Mouse (Mus musculus) hindbrain, embryonic 14.5 days (tissue): ENCODE measurements around the gene Srpk3. TPM values are rescaled to one million over a fixed set of nuclear protein-coding genes. Genes with fewer than 3 reads are reported as not detected.
A peak's percentile ranks its signal among the peaks of the same experiment; 100 is the strongest.
"Not testable (repeated sequence)": the region's sequence is repeated elsewhere in the genome, so short reads cannot be mapped to it uniquely, and the experiment has no call there.

Source experiments
- ATAC-seq: fragments of 200-750 bp; cut with Nextera tagmentation; 2 replicates; pipeline ENCODE4 v1.8.0; 2017; ENCODE audit warnings: moderate number of reproducible peaks, mild to moderate bottlenecking, moderate TSS enrichment, moderate library complexity; ENCODE audit not compliant: low FRiP score
- DNase-seq: peaks from one replicate; pipeline ENCODE4 v3.0.0-alpha.2; 2015; ENCODE audit warnings: low spot score
- H3K27ac ChIP-seq: fragments of 300-500 bp; sonication (generic); 2 replicates; pipeline ENCODE4 v1.5.1; 2014; ENCODE audit warnings: mild to moderate bottlenecking, moderate library complexity
- H3K27me3 ChIP-seq: fragments of 300-500 bp; sonication (generic); 2 replicates; pipeline ENCODE4 v1.6.1; 2014; ENCODE audit warnings: mild to moderate bottlenecking, low read length, mixed read lengths; ENCODE audit not compliant: control insufficient read depth, insufficient read depth
- H3K36me3 ChIP-seq: fragments of 300-500 bp; sonication (generic); replicated peaks from 2 replicates; pipeline ENCODE4 v1.6.1; 2014; ENCODE audit not compliant: control insufficient read depth, insufficient read depth
- H3K4me1 ChIP-seq: fragments of 300-500 bp; sonication (generic); replicated peaks from 2 replicates; pipeline ENCODE4 v1.6.1; 2014; ENCODE audit warnings: antibody characterized with exemption, low read length, mixed read lengths; ENCODE audit not compliant: control insufficient read depth, insufficient read depth
- H3K4me2 ChIP-seq: fragments of 300-500 bp; sonication (generic); replicated peaks from 2 replicates; pipeline ENCODE4 v1.6.1; 2014; ENCODE audit warnings: mild to moderate bottlenecking, moderate library complexity
- H3K4me3 ChIP-seq: fragments of 300-500 bp; sonication (generic); replicated peaks from 2 replicates; pipeline ENCODE4 v1.5.1; 2014; ENCODE audit warnings: mild to moderate bottlenecking, low read length
- H3K9ac ChIP-seq: fragments of 300-500 bp; sonication (generic); 2 replicates; pipeline ENCODE4 v1.6.1; 2014
- H3K9me3 ChIP-seq: fragments of 300-500 bp; sonication (generic); 2 replicates; pipeline ENCODE4 v1.6.1; 2016; ENCODE audit warnings: low read length; ENCODE audit not compliant: control insufficient read depth
- WGBS: fragments of 180-500 bp; shearing (Covaris S2); extraction: QIAGEN DNeasy Blood & Tissue Kit; methylation state at CpG from one replicate; pipeline ENCODE4 v1.1.7; 2014; 5-methylcytosine and 5-hydroxymethylcytosine counted together
- polyA plus RNA-seq: library from polyadenylated mRNA; unstranded; fragments of >200 nt; fragmentation: Nextera tagmentation; extraction: Ambion mirVana; gene quantifications from 2 replicates; pipeline ENCODE4 v1.2.1, GENCODE M21; 2014

Srpk3 gene
- 0.60 and 1.8 TPM in 2 replicates for polyA plus RNA-seq

GRCm38 (mm10) chrX:73774168-73774760 lies at the start of gene Srpk3:
Gene Srpk3, plus strand, starts transcription at chrX:73774405.
- Histone ChIP-seq H3K9me3 (no peaks in the 10 kb centered on the region), H3K9ac (no peak within 1 kb of the TSS), H3K4me3 (no peak within 1 kb of the TSS), H3K36me3 (peaks cover 22% of the 10 kb centered on the region), H3K27me3 (no peaks in the 10 kb centered on the region), H3K27ac (no peak within 1 kb of the TSS), H3K4me1 (no peaks in the 10 kb centered on the region), H3K4me2 (no peak within 1 kb of the TSS)
- ATAC-seq = peak; percentile 26; the same call in 1 of the 2 replicates
- no peak for DNase-seq
- WGBS = 55% methylated on average over 9 of the region's 9 CpGs

- Histone ChIP-seq H3K9ac (no peak overlapping the region), H3K4me1 (no peaks in the 10 kb centered on the region), H3K4me3 (no peak overlapping the region), H3K27ac (no peak overlapping the region), H3K27me3 (no peaks in the 10 kb centered on the region), H3K36me3 (0 out of 2 replicates have a peak, but pooled peaks cover 5% of the 10 kb centered on the region), H3K4me2 (no peak overlapping the region), H3K9me3 (no peaks in the 10 kb centered on the region)
- ATAC-seq = no peak
- no peak for DNase-seq
- 72% methylated on average over 1 of the region's 1 CpGs for WGBS
These were observed 43.3 kb upstream of the Srpk3 start for GRCm38 (mm10) chrX:73730908-73731307.

GRCm38 (mm10) chrX:73738155-73738554 lies 36.0 kb upstream of the Srpk3 start:
- no peak for DNase-seq
- no peak for ATAC-seq
- Histone ChIP-seq H3K4me1 (no peaks in the 10 kb centered on the region), H3K27me3 (no peaks in the 10 kb centered on the region), H3K36me3 (no peaks in the 10 kb centered on the region), H3K4me3 (no peak overlapping the region), H3K9me3 (no peaks in the 10 kb centered on the region), H3K9ac (no peak overlapping the region), H3K27ac (no peak overlapping the region), H3K4me2 (no peak overlapping the region)
- 70% methylated on average over 1 of the region's 1 CpGs for WGBS

- Histone ChIP-seq H3K9ac (no peak overlapping the region), H3K4me3 (no peak overlapping the region), H3K27me3 (no peaks in the 10 kb centered on the region), H3K4me2 (no peak overlapping the region), H3K36me3 (no peaks in the 10 kb centered on the region), H3K9me3 (no peaks in the 10 kb centered on the region), H3K4me1 (no peaks in the 10 kb centered on the region), H3K27ac (no peak overlapping the region)
- ATAC-seq (no peak), DNase-seq (no peak)
- 66% methylated on average over 5 of the region's 5 CpGs for WGBS
These were observed 35.1 kb upstream of the Srpk3 start for GRCm38 (mm10) chrX:73739151-73739550.

- H3K9ac ChIP-seq, ATAC-seq, H3K27ac ChIP-seq, DNase-seq, H3K4me2 ChIP-seq, H3K4me3 ChIP-seq, H3K27me3 ChIP-seq, H3K9me3 ChIP-seq, H3K36me3 ChIP-seq, H3K4me1 ChIP-seq: not testable (repeated sequence)
- 97% methylated on average over 7 of the region's 7 CpGs for WGBS
These were observed 34.4 kb upstream of the Srpk3 start for GRCm38 (mm10) chrX:73739841-73740240.

GRCm38 (mm10) chrX:73744774-73745481 lies 29.3 kb upstream of the Srpk3 start:
- H3K36me3 ChIP-seq = no peaks in the 10 kb centered on the region
- no peak for ATAC-seq
- WGBS = 76% methylated on average over 1 of the region's 1 CpGs

GRCm38 (mm10) chrX:73748977-73749376 lies 25.2 kb upstream of the Srpk3 start:
- no peak overlapping the region for H3K4me2 ChIP-seq
- WGBS = 100% methylated on average over 1 of the region's 1 CpGs

More at GRCm38 (mm10) chrX:73744774-73745481, 29.3 kb upstream of the Srpk3 start:
- no peaks in the 10 kb centered on the region for H3K9me3 ChIP-seq
- no peak overlapping the region for H3K4me3 ChIP-seq
- H3K9ac ChIP-seq = no peak overlapping the region
- H3K27me3 ChIP-seq = no peaks in the 10 kb centered on the region
- H3K27ac ChIP-seq = no peak overlapping the region
- no peak overlapping the region for H3K4me2 ChIP-seq
- no peak for DNase-seq
- no peaks in the 10 kb centered on the region for H3K4me1 ChIP-seq

GRCm38 (mm10) chrX:73756334-73757140 lies 17.7 kb upstream of the Srpk3 start, which contains the start of gene Plxnb3:
Gene Plxnb3, plus strand, starts transcription at chrX:73757090.
- 57% methylated on average over 5 of the region's 5 CpGs for WGBS
- ATAC-seq (no peak), DNase-seq (no peak)
- H3K27me3 ChIP-seq = no peaks in the 10 kb centered on the region; the same call in 1 of the 2 replicates
- H3K27ac ChIP-seq = no peak within 1 kb of the TSS
- no peak within 1 kb of the TSS for H3K4me3 ChIP-seq
- H3K4me1 ChIP-seq = no peaks in the 10 kb centered on the region
- H3K36me3 ChIP-seq = no peaks in the 10 kb centered on the region
- no peak within 1 kb of the TSS for H3K4me2 ChIP-seq
- no peaks in the 10 kb centered on the region for H3K9me3 ChIP-seq
- no peak within 1 kb of the TSS for H3K9ac ChIP-seq

More at GRCm38 (mm10) chrX:73748977-73749376, 25.2 kb upstream of the Srpk3 start:
- no peaks in the 10 kb centered on the region for H3K36me3 ChIP-seq
- ATAC-seq = no peak
- H3K27ac ChIP-seq = no peak overlapping the region
- H3K27me3 ChIP-seq = no peaks in the 10 kb centered on the region
- no peaks in the 10 kb centered on the region for H3K9me3 ChIP-seq
- no peak for DNase-seq
- no peak overlapping the region for H3K4me3 ChIP-seq
- H3K9ac ChIP-seq = no peak overlapping the region
- no peaks in the 10 kb centered on the region for H3K4me1 ChIP-seq
